Mouse (Mus musculus) embryo, embryonic 10 days (tissue): ENCODE results near the gene Gm35315.
"Not testable (repeated sequence)": the region's sequence is repeated elsewhere in the genome, so short reads cannot be mapped to it uniquely, and the experiment has no call there.

Experiments
- DNase-seq: peaks from one replicate; pipeline ENCODE4 v3.0.0-alpha.2; 2015; ENCODE audit warnings: low spot score

Gm35315 gene

GRCm38 (mm10) chr5:110094030-110094846 is at the start of gene Gm35315:
Gm35315 (minus strand) TSS chr5:110094420.
- peak; percentile 94 for DNase-seq

- peak; percentile 16 for DNase-seq
These were observed 48.8 kb upstream of the Gm35315 start for GRCm38 (mm10) chr5:110143007-110143406.

- no peak for DNase-seq
These were observed 48.1 kb upstream of the Gm35315 start for GRCm38 (mm10) chr5:110142309-110142708.

- DNase-seq: no peak
These were observed 46.2 kb upstream of the Gm35315 start for GRCm38 (mm10) chr5:110140424-110140823.

GRCm38 (mm10) chr5:110139325-110139724 is 45.1 kb upstream of the Gm35315 start:
- DNase-seq: no peak

- DNase-seq: no peak
These were observed 43.6 kb upstream of the Gm35315 start for GRCm38 (mm10) chr5:110137816-110138215.

GRCm38 (mm10) chr5:110136087-110136464 is 41.9 kb upstream of the Gm35315 start:
- DNase-seq: peak; percentile 7

- DNase-seq: peak; percentile 98
These were observed 41.3 kb upstream of the Gm35315 start, which contains the start of gene Chfr for GRCm38 (mm10) chr5:110135293-110136086. Chfr (plus strand) TSS chr5:110135842.

- not testable (repeated sequence) for DNase-seq
These were observed 28.2 kb upstream of the Gm35315 start for GRCm38 (mm10) chr5:110122380-110122779.

- DNase-seq: peak; percentile 90
These were observed 15.8 kb upstream of the Gm35315 start, which contains the start of gene Zfp605 for GRCm38 (mm10) chr5:110109991-110110441. Zfp605 (plus strand) TSS chr5:110110092.

- no peak for DNase-seq
These were observed 14.0 kb upstream of the Gm35315 start for GRCm38 (mm10) chr5:110108305-110108628.

GRCm38 (mm10) chr5:110107581-110108304 is 13.5 kb upstream of the Gm35315 start, which contains the start of gene Gtpbp6:
Gtpbp6 (minus strand) TSS chr5:110108197.
- peak; percentile 96 for DNase-seq

- DNase-seq: peak; percentile 4
These were observed 12.8 kb upstream of the Gm35315 start for GRCm38 (mm10) chr5:110106901-110107564.

GRCm38 (mm10) chr5:110106140-110106871 is 12.1 kb upstream of the Gm35315 start:
- DNase-seq: no peak

- no peak for DNase-seq
These were observed 10.6 kb upstream of the Gm35315 start for GRCm38 (mm10) chr5:110104616-110105380.

- DNase-seq: no peak
These were observed 9.8 kb upstream of the Gm35315 start for GRCm38 (mm10) chr5:110103901-110104615.

GRCm38 (mm10) chr5:110102853-110103625 is 8.8 kb upstream of the Gm35315 start:
- no peak for DNase-seq

GRCm38 (mm10) chr5:110102429-110102828 is 8.2 kb upstream of the Gm35315 start:
- DNase-seq: peak; percentile 4
